Mouse (Mus musculus) layer of hippocampus, adult 11-12 months (tissue): ENCODE data around the gene Rab17.

Source experiments
- DNase-seq: peaks from one replicate; pipeline ENCODE4 v3.0.0; 2022; ENCODE audit warnings: low spot score

Gene Rab17

DNA sequence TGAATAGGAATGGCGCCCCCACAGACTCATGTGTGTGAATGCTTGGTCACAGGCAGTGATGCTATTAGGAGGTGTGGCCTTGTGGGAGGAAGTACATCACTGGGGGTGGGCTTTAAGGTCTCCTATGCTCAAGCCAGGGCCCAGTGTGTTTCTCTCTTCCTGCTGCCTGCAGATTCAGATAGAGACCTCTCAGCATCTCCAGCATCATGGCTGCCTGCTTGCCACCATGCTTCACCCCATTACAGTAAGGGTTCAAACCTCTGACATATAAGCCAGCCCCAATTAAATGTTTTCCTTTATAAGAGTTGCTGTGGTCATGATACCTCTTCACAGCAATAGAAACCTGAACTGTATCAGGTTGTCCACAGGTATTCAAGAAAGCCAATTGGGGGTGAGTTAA, 26.5 kb upstream of the Rab17 start:
- no peak for DNase-seq

DNA sequence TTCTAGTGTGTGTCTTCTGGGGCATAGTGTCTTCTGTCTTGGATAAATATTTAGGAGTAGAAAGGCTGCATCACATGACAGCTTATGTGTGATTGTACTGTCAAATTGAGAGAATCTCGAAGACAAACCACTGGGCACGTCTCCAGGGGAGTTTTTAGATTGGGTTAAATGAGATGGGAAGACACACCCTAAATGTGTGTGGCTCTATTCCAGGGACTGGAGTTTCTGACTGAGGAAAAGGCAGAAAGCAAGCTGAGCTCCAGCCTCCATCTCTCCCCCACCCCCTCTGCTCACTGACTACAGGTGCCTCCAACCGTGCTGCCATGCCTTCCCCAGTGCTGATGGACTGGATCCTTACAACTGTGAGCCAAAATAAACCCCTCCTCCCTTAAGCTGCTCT, 11.9 kb upstream of the Rab17 start:
- no peak for DNase-seq

DNA sequence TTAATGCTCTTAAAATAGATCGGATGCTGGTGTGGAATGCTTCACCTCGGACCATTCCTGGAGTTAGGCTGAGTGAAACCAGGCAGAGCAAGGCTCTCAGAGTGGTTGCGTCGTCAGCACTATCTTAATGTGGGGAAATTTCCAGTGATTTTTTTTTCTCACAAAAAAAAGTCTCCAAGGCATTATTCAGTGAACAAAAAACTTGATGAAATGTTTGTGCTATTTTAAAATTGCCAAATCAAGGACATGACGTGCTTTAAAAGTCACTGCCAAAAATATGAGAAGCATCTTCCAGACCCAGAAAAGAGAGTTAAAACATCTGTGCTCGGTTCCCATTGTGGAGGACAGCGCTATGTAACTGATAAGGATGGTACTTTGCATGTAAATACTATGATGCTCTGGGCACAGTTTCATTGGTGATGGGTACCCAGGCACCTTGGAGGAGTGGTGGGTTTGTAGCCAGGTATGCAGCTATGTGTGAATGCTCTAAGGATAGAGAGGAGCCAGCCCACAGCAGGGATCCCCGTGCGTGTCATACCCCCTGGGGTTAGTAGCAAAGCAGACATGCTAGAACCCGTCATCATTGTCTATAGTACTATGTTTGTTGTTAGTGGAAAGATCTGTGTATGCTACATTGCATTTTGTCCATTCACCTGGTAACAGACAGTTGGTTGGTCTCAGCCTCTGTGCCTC, 11.3 kb upstream of the Rab17 start:
- no peak for DNase-seq

DNA sequence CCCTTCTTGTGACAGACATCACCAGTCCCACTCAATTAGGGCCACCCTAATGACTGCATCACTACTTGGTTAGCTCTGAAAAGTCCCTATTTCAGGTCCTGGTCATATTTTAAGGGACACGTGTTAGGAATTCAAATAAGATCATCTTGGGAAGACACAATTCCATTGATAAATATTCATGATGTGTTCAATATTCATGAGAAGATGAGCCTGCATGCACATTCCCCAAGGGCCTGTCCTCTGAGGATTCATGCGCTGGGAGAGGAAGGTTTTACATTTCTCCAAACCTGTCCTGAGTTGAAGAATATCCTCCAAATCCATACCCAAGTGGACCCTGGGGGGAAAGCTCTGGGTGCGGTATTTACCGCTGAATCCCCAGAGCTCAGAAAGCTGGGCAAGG, 6.5 kb upstream of the Rab17 start:
- DNase-seq, result no peak

DNA sequence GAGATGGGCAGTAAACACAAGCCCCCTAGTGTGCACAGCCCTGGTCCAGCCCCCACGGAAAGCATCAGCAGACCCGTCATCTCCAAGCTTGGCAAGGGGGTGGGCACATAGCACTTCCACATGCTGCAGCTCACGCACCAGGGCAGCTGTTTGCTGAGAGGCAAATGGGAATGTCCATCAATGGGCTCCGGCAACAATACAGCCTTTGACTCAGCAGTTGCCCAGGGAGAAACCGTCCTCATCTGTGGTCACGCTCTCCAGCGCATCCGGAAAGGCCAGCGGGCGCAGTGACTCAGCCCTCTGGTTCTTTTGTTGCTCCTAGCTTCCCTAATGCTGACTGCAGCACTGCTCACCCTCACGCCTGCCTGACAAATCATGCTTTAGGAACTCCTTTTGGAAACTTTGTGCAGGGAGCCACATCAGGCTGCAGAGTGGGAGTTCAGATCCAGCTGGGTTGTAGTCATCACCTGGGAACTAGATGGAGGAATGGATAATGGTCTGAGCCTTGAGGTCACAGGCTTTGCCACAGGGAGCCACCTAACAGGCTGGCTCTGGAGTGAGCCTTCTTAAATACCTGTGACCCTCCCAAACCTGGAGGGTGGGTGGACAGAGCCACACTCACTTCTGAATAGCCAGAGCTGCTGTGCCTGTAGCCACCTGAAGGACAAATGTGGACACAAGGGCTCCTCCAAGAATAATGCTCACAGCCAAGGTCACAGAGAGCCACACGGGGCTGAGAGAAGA, 5.6 kb upstream of the Rab17 start:
- DNase-seq, result peak; percentile 67

DNA sequence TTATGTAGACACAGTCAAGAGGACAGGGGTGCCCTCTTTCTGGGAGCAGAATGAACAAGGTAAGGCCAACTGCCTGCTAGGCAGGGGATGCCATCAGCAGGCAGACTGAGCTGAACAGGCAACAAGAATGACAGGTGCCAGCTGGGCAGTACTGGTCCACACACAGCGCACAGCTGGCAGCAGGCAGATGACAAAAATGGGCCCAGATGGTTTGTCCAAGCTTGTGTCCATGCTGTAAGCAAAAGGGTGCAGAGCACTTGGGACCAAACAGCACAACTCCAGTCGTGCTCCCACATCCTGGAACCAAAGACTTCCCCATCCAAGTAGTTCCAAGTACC, 4.1 kb upstream of the Rab17 start:
- DNase-seq, result no peak

DNA sequence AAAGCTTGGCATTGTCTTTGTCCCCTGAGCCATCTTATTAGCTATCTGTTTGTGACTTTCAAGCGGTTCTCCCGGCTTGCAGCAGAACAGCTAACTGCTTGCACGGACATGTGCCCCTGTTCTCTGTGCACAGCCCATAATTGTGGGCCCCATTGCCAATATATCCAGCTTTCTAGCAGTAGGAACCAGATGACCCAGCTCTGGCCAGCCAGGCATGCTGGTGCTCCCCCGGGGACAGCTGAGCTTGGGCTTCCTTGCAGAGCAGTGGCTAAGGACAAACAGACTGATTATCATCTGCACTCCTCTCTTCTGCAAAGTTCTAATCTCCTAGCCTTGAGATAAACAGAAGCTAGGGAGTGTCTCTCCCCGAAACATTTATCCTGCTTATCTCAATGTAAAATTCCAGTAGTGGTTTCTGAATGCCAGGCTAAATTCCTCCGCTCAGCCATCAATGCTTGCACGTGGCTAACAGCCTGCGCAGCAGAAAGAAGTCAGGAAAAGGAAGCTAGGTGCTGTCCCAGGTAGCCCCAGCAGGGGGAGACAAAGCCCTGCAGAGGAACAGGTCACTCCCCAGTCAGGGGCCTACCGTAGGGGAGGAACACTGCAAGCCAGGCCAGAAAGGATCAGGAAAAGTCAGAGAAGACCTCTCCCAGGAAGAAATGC, 3.6 kb upstream of the Rab17 start:
- peak; percentile 94 for DNase-seq

DNA sequence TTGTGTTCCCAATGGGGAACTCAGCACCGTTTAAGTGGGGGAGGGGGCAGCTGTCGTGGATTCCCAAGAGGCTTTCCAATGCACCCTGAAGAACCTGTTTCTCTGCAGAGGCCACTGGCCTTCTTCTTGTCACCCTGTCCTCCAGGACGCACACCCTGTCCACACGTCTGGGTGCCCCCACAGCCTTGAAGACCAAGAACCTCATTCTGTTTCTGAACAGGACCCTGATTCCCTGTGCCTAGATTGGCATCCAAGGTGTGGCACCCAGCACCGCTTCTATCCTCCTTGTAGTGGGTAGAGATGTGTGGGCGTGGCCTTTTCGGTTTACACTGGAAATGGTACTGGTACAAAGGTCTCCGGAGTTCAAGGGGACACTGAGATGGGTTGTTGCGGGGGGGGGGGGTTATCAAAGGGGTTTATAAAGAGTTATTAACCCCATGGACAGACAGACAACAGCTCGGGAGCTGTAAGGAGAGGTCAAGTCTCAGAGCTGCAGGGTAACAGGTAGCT, 475 bp upstream of the Rab17 start:
- no peak for DNase-seq

DNA sequence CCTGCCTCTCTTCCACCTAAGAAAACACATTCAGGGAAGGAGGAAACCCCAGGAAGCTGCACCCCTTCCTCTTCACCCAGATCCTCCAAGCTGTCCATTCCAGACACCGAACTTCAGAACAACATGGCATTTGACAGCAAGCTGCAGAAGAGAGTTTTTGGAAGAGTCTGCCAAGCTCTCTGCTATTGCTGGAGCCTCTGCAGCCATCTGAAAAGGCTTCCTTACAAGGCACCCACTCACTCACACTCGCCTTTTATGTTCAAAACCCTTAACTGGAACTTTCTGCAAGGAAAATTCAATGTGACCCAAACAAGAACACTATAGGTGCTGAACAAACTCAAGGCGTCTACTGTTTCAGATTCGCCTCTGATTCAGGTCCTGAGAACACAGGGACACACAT, 812 bp downstream of the Rab17 start:
- DNase-seq, result no peak

DNA sequence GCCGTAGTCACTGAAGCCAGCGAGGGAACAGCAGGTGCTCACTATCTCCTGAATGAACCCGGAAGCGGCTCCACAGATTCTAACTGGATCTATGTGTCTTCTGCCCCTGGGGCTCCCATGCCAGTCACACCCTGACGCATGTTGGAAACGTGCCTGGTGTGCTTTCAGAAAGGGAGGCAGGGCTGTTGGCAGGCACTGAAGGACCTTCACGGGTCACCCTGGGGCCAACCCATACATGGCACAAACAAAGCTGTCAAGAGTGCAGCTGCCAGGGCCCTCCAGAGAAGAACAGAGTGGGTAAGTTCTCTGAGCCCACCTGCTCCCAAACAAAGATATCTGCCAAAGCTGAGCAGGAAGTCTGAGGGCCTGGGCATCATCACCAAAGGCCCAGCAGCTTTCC, 1.9 kb downstream of the Rab17 start:
- no peak for DNase-seq

DNA sequence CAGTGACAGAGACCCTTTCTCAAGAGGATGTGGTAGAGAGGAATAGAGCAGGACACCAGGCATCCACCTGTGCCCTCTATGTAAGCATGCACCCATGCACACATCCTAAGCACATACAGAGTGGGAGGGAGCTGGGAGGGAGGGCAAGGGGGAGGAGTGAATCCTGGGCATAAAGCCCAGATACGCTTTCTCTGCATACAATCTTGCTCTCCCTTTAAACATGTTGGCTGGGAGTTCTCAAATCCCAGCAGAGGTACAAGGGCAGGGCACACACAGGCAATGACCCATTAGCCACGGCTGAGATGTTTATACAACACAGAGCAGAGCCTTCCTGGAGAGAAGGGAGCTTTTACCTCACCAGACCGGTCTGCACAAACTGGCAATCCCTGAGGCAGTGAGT, 6.5 kb downstream of the Rab17 start:
- DNase-seq, result no peak

DNA sequence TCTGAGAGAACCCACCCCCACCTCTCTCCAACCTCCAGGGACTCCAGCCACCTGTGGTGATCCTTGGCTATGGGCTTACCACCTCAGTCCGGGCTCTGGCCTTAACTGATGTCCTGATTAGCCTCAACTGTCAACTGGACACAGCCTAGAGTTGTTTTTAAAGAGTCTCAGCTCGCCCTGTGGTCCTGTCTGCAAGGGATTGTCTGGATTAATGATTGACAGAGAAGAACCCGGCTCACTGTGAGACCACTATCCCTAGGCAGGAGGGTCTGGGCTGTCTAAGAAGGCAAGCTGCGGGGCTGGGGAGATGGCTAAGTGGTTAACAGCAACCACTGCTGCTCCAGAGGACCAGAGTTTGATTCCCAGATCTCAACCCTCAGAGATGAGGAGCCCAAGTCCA, 6.9 kb downstream of the Rab17 start:
- no peak for DNase-seq

DNA sequence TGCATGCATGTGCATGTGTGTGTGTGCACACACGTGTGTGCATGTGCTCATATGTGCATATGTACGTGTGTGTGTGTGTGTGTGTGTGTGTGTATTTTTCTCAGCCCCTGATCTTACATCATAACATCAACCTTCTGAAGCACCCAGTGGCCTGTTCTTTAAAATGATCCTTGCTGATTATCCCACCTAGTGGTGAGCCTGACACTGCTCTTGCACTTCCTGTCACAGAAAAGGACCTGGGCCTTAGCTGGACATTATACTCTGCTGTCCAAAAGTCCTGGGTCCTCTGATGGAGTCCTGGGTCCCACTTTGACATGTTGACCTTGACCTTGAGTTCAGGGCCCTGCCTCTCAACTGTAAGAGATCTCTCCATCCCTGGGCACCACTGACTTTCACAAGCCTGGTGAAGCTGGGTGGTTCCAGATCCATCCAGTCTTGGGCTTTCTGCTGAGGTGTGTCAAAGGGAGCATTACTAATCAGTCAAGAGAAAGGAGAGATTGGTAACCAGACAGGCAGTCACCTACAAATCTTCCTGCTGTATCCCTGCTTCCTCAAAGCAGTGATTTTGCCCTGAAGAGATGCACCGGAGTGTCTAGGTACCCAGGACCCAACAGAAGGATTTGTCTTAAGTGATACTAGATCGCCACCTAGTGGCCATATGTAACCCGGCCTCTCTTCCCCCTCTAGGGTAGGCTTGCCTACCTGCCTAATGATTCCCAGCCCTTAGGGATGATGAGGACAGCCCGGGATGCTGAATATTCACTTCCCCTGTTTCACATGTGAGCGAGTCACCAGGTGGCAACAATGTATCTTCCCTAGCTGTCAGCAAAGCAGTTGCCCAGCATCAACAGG, 13.0 kb downstream of the Rab17 start:
- peak; percentile 83 for DNase-seq

DNA sequence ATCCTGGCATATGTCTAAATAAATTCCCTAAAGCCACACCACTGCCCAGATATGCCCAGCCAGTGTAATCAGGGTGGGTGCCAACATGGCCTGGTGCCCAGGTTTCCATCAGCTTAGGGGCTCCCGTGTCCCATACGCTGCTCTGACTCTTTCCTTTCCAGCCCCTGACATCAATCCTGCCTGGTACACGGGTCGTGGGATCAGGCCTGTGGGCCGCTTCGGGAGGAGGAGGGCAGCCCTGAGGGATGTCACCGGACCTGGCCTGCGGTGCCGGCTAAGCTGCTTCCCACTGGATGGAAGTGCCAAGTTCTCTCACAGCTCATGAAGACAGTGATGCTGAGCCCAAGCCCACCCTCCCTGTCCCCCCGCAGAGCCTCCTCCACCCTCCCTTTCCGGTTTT, 15.8 kb downstream of the Rab17 start:
- DNase-seq, result no peak

DNA sequence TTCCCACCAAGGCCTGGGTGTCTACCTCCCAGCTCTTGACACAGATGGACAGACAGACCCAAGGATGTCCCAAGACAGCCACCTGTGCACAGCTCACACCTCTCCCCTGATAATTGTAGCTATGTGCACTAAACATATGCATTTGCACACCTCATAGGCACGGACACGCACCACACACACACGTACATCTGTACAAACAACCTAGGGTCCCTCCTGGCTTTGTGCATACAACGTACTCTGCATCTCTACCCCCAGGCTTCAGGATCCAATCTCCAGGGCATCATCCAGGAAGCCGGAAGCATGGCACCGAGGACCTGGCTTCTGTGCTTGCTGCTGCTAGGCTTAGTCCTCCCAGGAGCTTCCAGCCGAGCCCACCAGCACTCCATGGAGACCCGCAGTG, 16.7 kb downstream of the Rab17 start, which contains the start of gene Prlh:
Gene Prlh (plus strand): TSS at position 301 of the 400 bp plus-strand sequence.
- DNase-seq, result no peak

DNA sequence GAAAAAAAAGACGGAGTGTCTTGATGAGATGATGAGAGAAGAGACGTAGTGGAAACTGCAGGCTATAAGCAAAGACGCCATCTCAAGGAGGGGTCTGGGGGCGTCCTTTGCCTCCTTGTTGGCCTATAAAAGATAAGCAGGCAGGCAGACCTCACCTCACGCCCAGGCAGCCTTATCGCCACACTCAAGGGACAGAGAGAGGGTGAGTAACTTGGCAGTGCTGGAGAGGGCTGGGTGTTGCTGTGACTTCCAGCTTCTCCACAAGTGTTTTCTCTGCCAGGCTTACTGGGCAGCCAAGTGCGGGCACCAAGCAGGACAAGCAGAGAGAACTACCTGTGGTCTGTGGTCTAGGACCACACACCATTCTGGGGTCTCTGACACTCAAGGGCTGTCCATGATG, 17.8 kb downstream of the Rab17 start:
- DNase-seq, result no peak

DNA sequence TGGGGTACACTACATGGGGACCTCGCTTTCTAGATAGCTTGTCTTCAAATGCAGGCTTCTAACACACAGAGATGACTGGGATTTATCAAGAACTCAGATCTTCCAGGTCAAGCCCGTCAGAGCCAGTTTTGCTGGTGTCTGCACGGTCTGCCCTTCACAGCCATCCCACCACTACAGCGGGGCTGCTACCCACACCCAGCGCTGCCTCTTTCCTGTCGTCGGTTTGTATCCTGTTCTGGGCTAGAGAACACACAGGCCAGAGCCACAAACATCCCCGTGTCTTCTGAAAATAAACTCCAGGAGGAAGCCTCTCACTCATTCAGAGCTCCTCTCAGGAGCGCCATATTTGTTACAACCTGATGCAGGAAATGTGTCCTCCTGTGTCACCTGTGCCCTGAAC, 20.2 kb downstream of the Rab17 start:
- no peak for DNase-seq

DNA sequence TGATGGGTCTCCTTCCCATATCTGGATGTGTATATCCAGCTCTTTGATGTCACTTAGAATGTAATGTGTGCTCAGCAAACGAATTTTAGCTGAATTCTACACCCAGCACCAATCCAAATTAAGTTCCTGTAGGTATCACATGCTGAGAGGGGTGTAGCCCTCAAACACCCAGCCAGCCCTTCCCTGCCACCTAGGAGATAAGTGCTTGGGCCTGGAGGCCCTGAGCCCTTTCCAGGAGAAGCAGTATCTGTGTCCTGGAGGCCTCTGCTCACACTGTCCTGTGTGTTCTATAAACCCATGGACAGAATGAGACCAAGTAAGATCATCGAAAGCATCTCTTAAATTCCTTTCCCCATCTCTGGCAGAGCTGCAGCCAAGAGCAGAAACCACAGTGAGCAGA, 22.2 kb downstream of the Rab17 start:
- no peak for DNase-seq

DNA sequence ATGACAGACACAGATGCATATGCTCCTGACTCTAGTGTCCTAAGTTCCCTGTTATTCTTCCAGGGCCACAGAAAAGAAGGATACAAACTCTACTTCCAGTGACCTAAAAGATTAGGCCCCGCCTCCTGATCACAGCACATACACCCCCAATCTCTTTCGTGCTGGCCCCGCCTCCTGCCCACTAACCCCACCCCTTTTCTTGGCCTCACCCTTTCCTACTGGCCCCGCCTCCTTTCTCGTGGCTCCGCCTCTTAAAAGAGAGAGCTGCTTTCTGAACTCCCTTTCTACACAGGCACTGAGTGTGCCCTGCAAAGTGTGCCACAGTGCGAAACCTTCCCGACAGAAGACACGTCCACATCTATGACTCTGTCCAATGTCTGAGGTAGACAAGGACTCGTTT, 24.3 kb downstream of the Rab17 start:
- no peak for DNase-seq

DNA sequence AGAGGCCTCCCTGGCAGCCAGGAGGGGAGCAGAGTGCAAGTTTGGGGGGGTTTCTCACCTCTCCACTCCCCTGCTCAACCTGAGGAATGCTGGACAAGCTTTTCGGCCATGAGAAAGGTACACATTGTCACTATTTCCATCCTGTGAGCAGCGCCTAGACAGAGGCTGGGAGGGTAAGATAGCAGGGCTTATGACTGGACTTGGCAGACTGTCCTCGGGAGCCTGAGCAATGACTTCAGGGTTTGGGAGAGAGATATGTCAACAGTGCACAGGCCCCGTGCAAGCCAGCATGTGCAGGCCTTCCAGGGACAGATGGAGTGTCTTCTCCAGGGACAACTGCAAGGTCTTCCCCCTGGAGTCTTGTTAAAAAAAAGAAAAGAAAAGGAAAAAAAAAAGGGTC, 29.5 kb downstream of the Rab17 start:
- DNase-seq, result no peak

DNA sequence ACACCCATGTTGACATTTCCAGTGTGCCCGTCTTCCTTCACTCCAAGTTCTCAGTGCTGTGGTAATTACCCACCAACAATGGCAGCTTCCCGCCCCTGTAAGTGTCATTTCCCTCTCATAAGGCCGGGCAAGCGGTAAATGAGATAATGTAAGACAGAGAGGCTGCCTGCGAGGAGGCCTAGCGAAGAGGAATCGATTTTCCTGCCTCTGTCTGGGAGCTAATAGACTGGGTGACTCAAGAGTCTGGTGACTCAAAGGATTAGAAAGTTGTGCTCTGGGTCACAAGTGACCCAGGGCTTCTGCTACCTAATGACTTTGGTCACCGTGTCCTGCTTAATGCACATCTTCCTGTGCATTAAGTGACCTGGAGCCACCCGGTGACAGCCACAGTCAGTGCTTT, 32.5 kb downstream of the Rab17 start:
- no peak for DNase-seq

DNA sequence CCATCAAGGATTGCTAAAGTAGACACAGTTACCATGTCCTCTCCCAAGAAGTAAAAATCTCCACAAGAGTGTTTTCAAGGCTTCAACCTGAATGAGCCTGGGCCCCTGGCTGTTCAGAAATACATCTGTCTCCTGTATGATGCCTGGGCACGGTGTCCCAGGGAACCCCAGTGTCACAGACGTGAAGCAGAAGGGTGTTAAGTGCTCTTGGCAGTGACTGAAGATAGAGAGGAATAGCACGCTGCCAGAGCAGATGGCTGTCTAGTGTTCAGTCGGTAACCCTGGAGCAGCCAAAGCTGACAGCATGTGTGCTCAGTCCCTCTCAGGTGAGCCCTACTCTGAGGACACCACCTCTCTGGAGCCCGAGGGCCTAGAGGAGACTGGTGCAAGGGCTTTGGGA, 36.5 kb downstream of the Rab17 start:
- peak; percentile 29 for DNase-seq
